Mouse (Mus musculus) forebrain, embryonic 14.5 days (tissue): ENCODE data around the gene Krtap12-1. TPM values are rescaled to one million over a fixed set of nuclear protein-coding genes. Genes with fewer than 3 reads are reported as not detected.
"Not testable (repeated sequence)": the region's sequence is repeated elsewhere in the genome, so short reads cannot be mapped to it uniquely, and the experiment has no call there.

ENCODE experiments used
- ATAC-seq: fragments of 200-750 bp; cut with Nextera tagmentation; 2 replicates; pipeline ENCODE4 v1.8.0; 2017; ENCODE audit warnings: mild to moderate bottlenecking, moderate library complexity
- DNase-seq: peaks from one replicate; pipeline ENCODE4 v3.0.0-alpha.2; 2015; ENCODE audit warnings: low spot score
- H3K27ac ChIP-seq: fragments of 300-500 bp; sonication (generic); 2 replicates; pipeline ENCODE4 v1.5.1; 2014; ENCODE audit warnings: low read depth, mild to moderate bottlenecking, control low read depth, low read length, moderate library complexity
- H3K27me3 ChIP-seq: fragments of 300-500 bp; sonication (generic); replicated peaks from 2 replicates; pipeline ENCODE4 v1.6.1; 2014; ENCODE audit warnings: low read length, control low read depth, mixed read lengths; ENCODE audit not compliant: control insufficient read depth, insufficient read depth
- H3K36me3 ChIP-seq: fragments of 300-500 bp; sonication (generic); 2 replicates; pipeline ENCODE4 v1.6.1; 2014; ENCODE audit warnings: low read length, control low read depth; ENCODE audit not compliant: control insufficient read depth, insufficient read depth
- H3K4me1 ChIP-seq: fragments of 300-500 bp; sonication (generic); 2 replicates; pipeline ENCODE4 v1.6.1; 2014; ENCODE audit warnings: antibody characterized with exemption, low read length, control low read depth; ENCODE audit not compliant: control insufficient read depth, insufficient read depth
- H3K4me2 ChIP-seq: fragments of 300-500 bp; sonication (generic); 2 replicates; pipeline ENCODE4 v1.6.1; 2014; ENCODE audit warnings: mild to moderate bottlenecking, control low read depth, low read length
- H3K4me3 ChIP-seq: fragments of 300-500 bp; sonication (generic); 2 replicates; pipeline ENCODE4 v1.5.1; 2014; ENCODE audit warnings: low read depth, low read length, control low read depth
- H3K9ac ChIP-seq: fragments of 300-500 bp; sonication (generic); 2 replicates; pipeline ENCODE4 v1.6.1; 2014; ENCODE audit warnings: mild to moderate bottlenecking, low read length, control low read depth, moderate library complexity
- H3K9me3 ChIP-seq: fragments of 300-500 bp; sonication (generic); replicated peaks from 2 replicates; pipeline ENCODE4 v1.6.1; 2016; ENCODE audit warnings: low read length, control low read depth, mixed read lengths; ENCODE audit not compliant: control insufficient read depth
- WGBS: fragments of 180-500 bp; shearing (Covaris S2); extraction: QIAGEN DNeasy Blood & Tissue Kit; methylation state at CpG from one replicate; pipeline ENCODE4 v1.1.7; 2014; 5-methylcytosine and 5-hydroxymethylcytosine counted together
- polyA plus RNA-seq: library from polyadenylated mRNA; unstranded; fragments of >200 nt; fragmentation: Nextera tagmentation; extraction: Ambion mirVana; gene quantifications from 2 replicates; pipeline ENCODE4 v1.2.1, GENCODE M21; 2014

The Krtap12-1 gene
- polyA plus RNA-seq, 1 experiment from 2014 or later: not detected

GRCm38 (mm10) chr10:77728280-77728679, 7.9 kb downstream of the Krtap12-1 start:
- H3K9ac ChIP-seq: no peak overlapping the region
- ATAC-seq (no peak), DNase-seq (no peak)
- 58% methylated on average over 4 of the region's 4 CpGs for WGBS
- no peaks in the 10 kb centered on the region for H3K27me3 ChIP-seq
- no peaks in the 10 kb centered on the region for H3K4me1 ChIP-seq
- no peak overlapping the region for H3K4me3 ChIP-seq
- no peak overlapping the region for H3K27ac ChIP-seq
- no peak overlapping the region for H3K4me2 ChIP-seq
- H3K9me3 ChIP-seq: no peaks in the 10 kb centered on the region
- H3K36me3 ChIP-seq: no peaks in the 10 kb centered on the region

DNA sequence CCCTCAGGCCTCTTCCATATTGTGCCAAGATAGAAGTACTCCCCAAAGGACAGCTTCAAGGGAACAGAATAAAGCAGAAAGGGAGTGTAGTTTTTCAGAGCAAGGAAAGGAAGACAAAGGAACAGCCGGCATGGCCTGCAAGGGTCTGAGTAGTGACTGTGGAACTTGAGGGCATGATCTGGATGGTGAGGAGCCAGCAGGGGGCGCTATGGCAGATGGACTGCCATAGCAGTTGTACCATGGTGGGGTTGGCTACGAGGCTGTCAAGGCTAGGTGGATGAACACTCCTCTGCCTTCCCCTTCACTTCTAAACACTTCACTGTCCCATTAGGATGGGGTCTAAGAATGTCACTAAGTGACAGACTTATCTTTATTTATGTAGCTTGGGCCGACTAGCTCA, 8.8 kb downstream of the Krtap12-1 start:
- DNase-seq: no peak
- WGBS: 50% methylated on average over 4 of the region's 4 CpGs
- Histone ChIP-seq H3K27ac (no peak overlapping the region), H3K4me3 (no peak overlapping the region), H3K36me3 (no peaks in the 10 kb centered on the region), H3K9me3 (no peaks in the 10 kb centered on the region), H3K9ac (no peak overlapping the region), H3K4me2 (no peak overlapping the region), H3K4me1 (no peaks in the 10 kb centered on the region), H3K27me3 (no peaks in the 10 kb centered on the region)
- no peak for ATAC-seq

DNA sequence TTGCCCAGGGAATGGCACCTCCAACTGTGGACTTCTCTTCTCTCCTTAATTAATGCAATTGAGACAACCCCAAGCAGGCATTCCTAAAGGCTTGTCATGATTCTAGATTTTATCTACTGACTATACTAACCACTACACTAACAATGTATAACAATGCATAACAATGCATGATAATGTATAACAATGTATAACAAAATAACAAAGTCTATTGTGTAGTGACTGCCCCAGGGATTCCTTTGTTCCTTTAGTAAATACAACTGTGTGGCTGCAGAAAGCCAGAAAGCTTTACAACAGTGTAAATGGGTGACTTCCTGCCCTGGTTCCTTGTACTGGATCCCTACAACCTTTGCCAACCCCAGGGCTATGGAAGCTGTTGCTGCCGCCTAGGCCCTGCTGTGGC, 15.5 kb downstream of the Krtap12-1 start:
- Histone ChIP-seq H3K27ac (no peak overlapping the region), H3K36me3 (no peaks in the 10 kb centered on the region), H3K4me2 (no peak overlapping the region), H3K9me3 (no peaks in the 10 kb centered on the region), H3K27me3 (no peaks in the 10 kb centered on the region), H3K4me3 (no peak overlapping the region), H3K9ac (no peak overlapping the region), H3K4me1 (no peaks in the 10 kb centered on the region)
- no peak for DNase-seq
- WGBS: 94% methylated on average over 1 of the region's 1 CpGs
- no peak for ATAC-seq

DNA sequence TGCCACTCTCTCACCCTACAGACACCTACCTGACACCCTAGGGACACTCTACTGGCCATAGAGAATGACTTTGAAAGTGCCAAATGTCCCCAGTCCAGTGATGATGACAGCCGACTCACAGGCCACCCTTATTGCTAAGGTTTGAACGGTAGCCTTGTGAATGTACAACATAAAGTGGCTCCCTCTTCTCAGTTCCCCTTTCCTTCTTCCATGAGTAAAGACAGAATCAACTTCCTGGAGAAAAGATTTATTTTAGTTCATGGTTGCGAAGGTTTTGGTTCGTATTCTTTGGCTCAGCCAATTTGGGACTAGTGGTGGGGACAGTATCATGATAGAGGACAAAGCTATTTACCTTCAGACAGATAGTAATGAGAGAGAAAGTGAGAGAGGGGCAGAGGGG, 18.5 kb downstream of the Krtap12-1 start:
- WGBS: 91% methylated on average over 4 of the region's 4 CpGs
- Histone ChIP-seq H3K27ac (no peak overlapping the region), H3K4me1 (no peaks in the 10 kb centered on the region), H3K4me3 (no peak overlapping the region), H3K4me2 (no peak overlapping the region), H3K9ac (no peak overlapping the region), H3K27me3 (no peaks in the 10 kb centered on the region), H3K9me3 (no peaks in the 10 kb centered on the region), H3K36me3 (no peaks in the 10 kb centered on the region)
- ATAC-seq (no peak), DNase-seq (no peak)

DNA sequence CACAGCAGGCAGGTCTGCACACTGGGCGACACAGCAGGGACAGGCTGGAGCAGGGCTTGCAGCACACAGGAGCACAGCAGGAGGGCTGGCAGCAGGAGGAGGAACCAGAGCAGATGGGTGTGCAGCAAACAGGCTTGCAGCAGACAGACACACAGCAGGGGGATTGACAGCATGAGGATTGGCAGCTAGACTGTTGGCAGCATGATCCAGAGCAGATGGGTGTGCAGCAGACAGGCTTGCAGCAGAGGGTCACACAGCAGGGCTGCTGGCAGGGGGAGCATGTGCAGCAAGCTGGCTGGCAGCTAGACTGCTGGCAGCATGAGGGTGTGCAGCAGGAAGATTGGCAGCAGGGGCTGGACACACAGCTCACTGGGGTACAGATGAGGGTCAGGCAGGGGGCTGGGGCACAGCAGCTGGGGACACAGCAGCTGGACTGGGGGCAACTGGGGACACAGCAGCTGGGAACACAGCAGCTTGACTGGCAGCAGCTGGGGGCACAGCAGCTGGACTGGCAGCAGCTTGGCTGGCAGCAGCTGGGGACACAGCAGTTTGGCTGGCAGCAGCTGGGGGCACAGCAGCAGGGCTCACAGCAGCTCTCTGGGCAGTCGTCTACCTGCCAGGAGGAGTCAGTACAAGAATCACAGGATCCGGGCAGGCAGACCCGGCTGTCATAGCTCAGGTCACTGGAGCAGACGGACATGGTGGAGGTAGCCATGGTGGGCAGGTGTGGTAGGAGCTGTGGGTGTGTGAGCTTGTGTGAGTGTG, 21.7 kb downstream of the Krtap12-1 start, which contains the start of gene Gm18596:
Gene Gm18596, minus strand, starts transcription at position 715 of the 765 bp plus-strand sequence.
- H3K36me3 ChIP-seq, H3K4me1 ChIP-seq, ATAC-seq, H3K27ac ChIP-seq, H3K9ac ChIP-seq, H3K9me3 ChIP-seq, H3K4me2 ChIP-seq, H3K27me3 ChIP-seq, H3K4me3 ChIP-seq: not testable (repeated sequence)
- WGBS: 65% methylated on average over 4 of the region's 5 CpGs
- DNase-seq: peak; percentile 17

GRCm38 (mm10) chr10:77750686-77751085, 30.3 kb downstream of the Krtap12-1 start:
- not testable (repeated sequence) for H3K4me3 ChIP-seq, H3K4me1 ChIP-seq, H3K36me3 ChIP-seq, DNase-seq, H3K9me3 ChIP-seq, H3K27me3 ChIP-seq, H3K27ac ChIP-seq, H3K4me2 ChIP-seq, H3K9ac ChIP-seq, ATAC-seq
- 47% methylated on average over 1 of the region's 1 CpGs for WGBS

GRCm38 (mm10) chr10:77751254-77751653, 30.9 kb downstream of the Krtap12-1 start, which contains the start of gene Gm9736:
TSS of gene Gm9736 (minus strand) at chr10:77751354.
- WGBS: 92% methylated on average over 1 of the region's 1 CpGs
- H3K27ac ChIP-seq, ATAC-seq: not testable (repeated sequence)

DNA sequence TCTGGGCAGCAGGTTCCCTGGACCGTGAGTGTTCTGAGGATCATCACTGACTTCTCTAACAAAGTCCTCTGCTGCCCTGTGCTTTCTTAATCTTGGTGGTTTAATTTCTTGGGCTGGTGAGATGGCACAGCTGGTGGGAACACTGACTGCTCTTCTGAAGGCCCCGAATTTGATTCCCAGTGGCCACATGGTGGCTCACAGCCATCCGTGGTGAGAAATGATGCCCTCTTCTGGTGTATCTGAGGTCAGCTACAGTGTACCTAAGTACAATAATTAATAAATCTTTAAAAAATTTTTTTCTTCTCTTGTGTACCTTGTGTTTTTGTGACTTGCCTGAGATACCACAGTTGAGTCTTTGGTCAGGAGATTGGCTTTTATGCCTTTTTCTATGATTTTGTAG, 31.9 kb downstream of the Krtap12-1 start:
- H3K36me3 ChIP-seq, H3K27me3 ChIP-seq, H3K4me2 ChIP-seq, DNase-seq, H3K9ac ChIP-seq, H3K4me3 ChIP-seq, H3K4me1 ChIP-seq, H3K27ac ChIP-seq, H3K9me3 ChIP-seq, ATAC-seq: not testable (repeated sequence)
- 61% methylated on average over 3 of the region's 3 CpGs for WGBS

More at GRCm38 (mm10) chr10:77751254-77751653, 30.9 kb downstream of the Krtap12-1 start, which contains the start of gene Gm9736:
- DNase-seq, H3K4me2 ChIP-seq, H3K9me3 ChIP-seq, H3K9ac ChIP-seq, H3K36me3 ChIP-seq, H3K4me3 ChIP-seq, H3K27me3 ChIP-seq, H3K4me1 ChIP-seq: not testable (repeated sequence)

DNA sequence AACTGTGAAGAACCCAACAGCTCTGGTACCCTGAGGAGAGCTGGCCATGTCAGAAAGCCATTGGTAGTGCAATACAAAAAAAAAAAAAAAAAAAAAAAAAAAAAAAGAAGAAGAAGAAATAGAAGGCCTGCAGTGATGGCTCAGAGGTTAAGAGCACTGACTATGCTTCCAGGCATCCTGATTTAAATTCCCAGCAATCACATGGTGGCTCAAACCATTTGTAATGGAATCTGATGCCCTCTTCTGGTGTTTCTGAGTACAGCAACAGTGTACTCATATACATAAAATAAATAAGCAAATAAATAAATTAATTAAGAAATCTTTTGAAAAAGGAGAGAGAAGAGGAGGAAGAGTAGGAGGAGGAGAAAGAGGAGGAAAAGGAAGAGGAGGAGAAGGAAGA, 33.0 kb downstream of the Krtap12-1 start:
- DNase-seq: no peak
- H3K4me1 ChIP-seq: no peaks in the 10 kb centered on the region
- H3K4me3 ChIP-seq: no peak overlapping the region
- H3K36me3 ChIP-seq: no peaks in the 10 kb centered on the region
- H3K27ac ChIP-seq: no peak overlapping the region
- no peak for ATAC-seq
- H3K9ac ChIP-seq: no peak overlapping the region
- no peaks in the 10 kb centered on the region for H3K27me3 ChIP-seq
- H3K4me2 ChIP-seq: no peak overlapping the region
- no peaks in the 10 kb centered on the region for H3K9me3 ChIP-seq
